Mouse (Mus musculus) limb, embryonic 13.5 days (tissue): ENCODE measurements around the gene Asgr1. TPM values are rescaled to one million over a fixed set of nuclear protein-coding genes. Genes with fewer than 3 reads are reported as not detected.

ENCODE experiments used
- ATAC-seq: fragments of 200-750 bp; cut with Nextera tagmentation; 2 replicates; pipeline ENCODE4 v1.8.0; 2017; ENCODE audit warnings: low read depth, moderate number of reproducible peaks, moderate TSS enrichment; ENCODE audit not compliant: low FRiP score
- H3K27ac ChIP-seq: fragments of 300-500 bp; sonication (generic); 2 replicates; pipeline ENCODE4 v1.5.1; 2015; ENCODE audit warnings: inconsistent platforms, mild to moderate bottlenecking, moderate library complexity
- H3K27me3 ChIP-seq: fragments of 300-500 bp; sonication (generic); 2 replicates; pipeline ENCODE4 v1.6.1; 2015; ENCODE audit warnings: mild to moderate bottlenecking, inconsistent platforms
- H3K36me3 ChIP-seq: fragments of 300-500 bp; sonication (generic); 2 replicates; pipeline ENCODE4 v1.6.1; 2015; ENCODE audit warnings: inconsistent platforms, mild to moderate bottlenecking, moderate library complexity
- H3K4me1 ChIP-seq: fragments of 300-500 bp; sonication (generic); 2 replicates; pipeline ENCODE4 v1.6.1; 2015; ENCODE audit warnings: inconsistent platforms
- H3K4me2 ChIP-seq: fragments of 300-500 bp; sonication (generic); replicated peaks from 2 replicates; pipeline ENCODE4 v1.6.1; 2015; ENCODE audit warnings: inconsistent platforms, mild to moderate bottlenecking, moderate library complexity
- H3K4me3 ChIP-seq: fragments of 300-500 bp; sonication (generic); 2 replicates; pipeline ENCODE4 v1.5.1; 2015; ENCODE audit warnings: moderate library complexity, mild to moderate bottlenecking, inconsistent platforms
- H3K9ac ChIP-seq: fragments of 300-500 bp; sonication (generic); 2 replicates; pipeline ENCODE4 v1.6.1; 2015; ENCODE audit warnings: mild to moderate bottlenecking, inconsistent platforms
- H3K9me3 ChIP-seq: fragments of 300-500 bp; sonication (generic); 2 replicates; pipeline ENCODE4 v1.6.1; 2016; ENCODE audit warnings: inconsistent platforms
- WGBS: fragments of 180-500 bp; shearing (Covaris S2); methylation state at CpG from one replicate; pipeline ENCODE4 v1.1.7; 2015; 5-methylcytosine and 5-hydroxymethylcytosine counted together
- polyA plus RNA-seq: library from polyadenylated mRNA; unstranded; fragments of >200 nt; fragmentation: Nextera tagmentation; extraction: Ambion mirVana; gene quantifications from 2 replicates; pipeline ENCODE4 v1.2.1, GENCODE M21; 2015

The Asgr1 gene
- polyA plus RNA-seq, 1 experiment from 2014 or later = 2.4 TPM

- H3K36me3 ChIP-seq = no peaks in the 10 kb centered on the region
- H3K4me1 ChIP-seq = peaks cover 19% of the 10 kb centered on the region
- no peak for ATAC-seq
- H3K4me3 ChIP-seq = no peak overlapping the region
- H3K27me3 ChIP-seq = 0 out of 2 replicates have a peak, but pooled peaks cover 3% of the 10 kb centered on the region
- no peak overlapping the region for H3K4me2 ChIP-seq
- 86% methylated on average over 6 of the region's 6 CpGs for WGBS
- no peak overlapping the region for H3K9ac ChIP-seq
- H3K27ac ChIP-seq = no peak overlapping the region
- H3K9me3 ChIP-seq = no peaks in the 10 kb centered on the region
These were observed 21.7 kb downstream of the Asgr1 start for GRCm38 (mm10) chr11:70075581-70075980.

- H3K36me3 ChIP-seq = no peaks in the 10 kb centered on the region
- H3K27me3 ChIP-seq = 0 out of 2 replicates have a peak, but pooled peaks cover 3% of the 10 kb centered on the region
- no peak for ATAC-seq
- WGBS = 61% methylated on average over 3 of the region's 3 CpGs
- no peak overlapping the region for H3K27ac ChIP-seq
- no peak overlapping the region for H3K4me2 ChIP-seq
- peaks cover 19% of the 10 kb centered on the region for H3K4me1 ChIP-seq
- H3K4me3 ChIP-seq = no peak overlapping the region
- H3K9ac ChIP-seq = no peak overlapping the region
- H3K9me3 ChIP-seq = no peaks in the 10 kb centered on the region
These were observed 23.6 kb downstream of the Asgr1 start for GRCm38 (mm10) chr11:70077441-70077840.

- H3K4me3 ChIP-seq = no peak overlapping the region
- no peaks in the 10 kb centered on the region for H3K9me3 ChIP-seq
- peaks cover 9% of the 10 kb centered on the region; the same call in 1 of the 2 replicates for H3K4me1 ChIP-seq
- no peaks in the 10 kb centered on the region for H3K36me3 ChIP-seq
- 60% methylated on average over 6 of the region's 6 CpGs for WGBS
- H3K9ac ChIP-seq = no peak overlapping the region
- 0 out of 2 replicates have a peak, but pooled peaks cover 3% of the 10 kb centered on the region for H3K27me3 ChIP-seq
- H3K27ac ChIP-seq = no peak overlapping the region
- no peak for ATAC-seq
- H3K4me2 ChIP-seq = no peak overlapping the region
These were observed 25.3 kb downstream of the Asgr1 start for GRCm38 (mm10) chr11:70079175-70079574.

DNA sequence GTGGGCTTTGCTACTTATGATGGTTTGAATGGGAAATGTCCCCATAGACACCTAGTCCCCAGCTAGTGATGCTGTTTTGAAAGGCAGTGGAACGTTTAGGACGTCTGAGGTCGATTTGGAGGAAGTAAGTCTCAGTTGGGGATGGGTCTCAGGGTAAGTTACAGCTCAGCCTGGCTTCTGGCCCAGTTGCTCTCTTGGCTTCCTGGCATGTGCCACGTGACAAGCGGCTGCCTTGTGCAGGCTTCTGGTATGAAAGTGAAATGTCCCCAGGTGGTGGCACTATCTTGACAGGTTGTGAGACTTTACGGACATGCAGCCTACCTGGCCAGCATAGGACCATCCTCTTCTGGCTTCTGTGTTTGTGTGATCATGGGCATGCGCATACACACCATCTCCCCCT is 26.0 kb downstream of the Asgr1 start:
- no peak for ATAC-seq
- H3K4me1 ChIP-seq = 0 out of 2 replicates have a peak, but pooled peaks cover 6% of the 10 kb centered on the region
- no peak overlapping the region for H3K27ac ChIP-seq
- no peak overlapping the region for H3K9ac ChIP-seq
- 0 out of 2 replicates have a peak, but pooled peaks cover 3% of the 10 kb centered on the region for H3K27me3 ChIP-seq
- H3K9me3 ChIP-seq = no peaks in the 10 kb centered on the region
- H3K36me3 ChIP-seq = no peaks in the 10 kb centered on the region
- no peak overlapping the region for H3K4me2 ChIP-seq
- WGBS = 67% methylated on average over 7 of the region's 7 CpGs
- H3K4me3 ChIP-seq = no peak overlapping the region

- Histone ChIP-seq H3K4me1 (0 out of 2 replicates have a peak, but pooled peaks cover 6% of the 10 kb centered on the region), H3K4me2 (no peak overlapping the region), H3K36me3 (no peaks in the 10 kb centered on the region), H3K9ac (no peak overlapping the region), H3K27ac (no peak overlapping the region), H3K9me3 (no peaks in the 10 kb centered on the region), H3K27me3 (0 out of 2 replicates have a peak, but pooled peaks cover 3% of the 10 kb centered on the region), H3K4me3 (no peak overlapping the region)
- 87% methylated on average over 15 of the region's 15 CpGs for WGBS
- ATAC-seq = no peak
These were observed 27.1 kb downstream of the Asgr1 start for GRCm38 (mm10) chr11:70080803-70081590.

DNA sequence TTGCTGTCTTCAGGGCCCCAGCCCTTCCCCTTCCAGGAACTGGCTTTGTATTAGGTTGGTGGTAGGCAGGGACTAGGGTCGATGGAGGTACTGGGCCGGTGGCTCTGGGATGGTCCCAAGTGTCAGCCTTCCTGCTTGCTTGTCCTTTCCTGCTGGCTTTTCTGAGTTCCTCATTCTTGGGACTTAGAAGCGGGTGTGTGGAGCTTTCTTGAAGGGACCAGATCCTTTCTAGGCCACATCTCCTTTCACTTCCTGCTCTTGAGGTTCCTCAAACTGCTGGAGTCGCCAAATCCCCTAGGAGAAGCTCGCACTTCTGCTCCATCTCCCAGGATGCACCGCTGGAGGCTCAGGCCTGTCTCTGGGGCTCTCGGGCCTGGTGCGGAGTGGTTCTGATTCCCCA is 30.7 kb downstream of the Asgr1 start:
- no peaks in the 10 kb centered on the region for H3K27me3 ChIP-seq
- no peaks in the 10 kb centered on the region for H3K36me3 ChIP-seq
- H3K9me3 ChIP-seq = no peaks in the 10 kb centered on the region
- H3K27ac ChIP-seq = no peak overlapping the region
- WGBS = 85% methylated on average over 8 of the region's 8 CpGs
- 0 out of 2 replicates have a peak, but pooled peaks cover 6% of the 10 kb centered on the region for H3K4me1 ChIP-seq
- ATAC-seq = no peak
- no peak overlapping the region for H3K4me3 ChIP-seq
- H3K9ac ChIP-seq = no peak overlapping the region
- H3K4me2 ChIP-seq = no peak overlapping the region

- Histone ChIP-seq H3K36me3 (no peaks in the 10 kb centered on the region), H3K4me2 (no peak within 1 kb of the TSS), H3K9me3 (no peaks in the 10 kb centered on the region), H3K4me1 (no peaks in the 10 kb centered on the region), H3K9ac (no peak within 1 kb of the TSS), H3K27me3 (no peaks in the 10 kb centered on the region), H3K27ac (no peak within 1 kb of the TSS), H3K4me3 (no peak within 1 kb of the TSS)
- ATAC-seq = no peak
- WGBS = 72% methylated on average over 12 of the region's 12 CpGs
These were observed 38.3 kb downstream of the Asgr1 start, which contains the start of gene Asgr2 for GRCm38 (mm10) chr11:70091986-70092783. Gene Asgr2 (plus strand): TSS chr11:70092644.

DNA sequence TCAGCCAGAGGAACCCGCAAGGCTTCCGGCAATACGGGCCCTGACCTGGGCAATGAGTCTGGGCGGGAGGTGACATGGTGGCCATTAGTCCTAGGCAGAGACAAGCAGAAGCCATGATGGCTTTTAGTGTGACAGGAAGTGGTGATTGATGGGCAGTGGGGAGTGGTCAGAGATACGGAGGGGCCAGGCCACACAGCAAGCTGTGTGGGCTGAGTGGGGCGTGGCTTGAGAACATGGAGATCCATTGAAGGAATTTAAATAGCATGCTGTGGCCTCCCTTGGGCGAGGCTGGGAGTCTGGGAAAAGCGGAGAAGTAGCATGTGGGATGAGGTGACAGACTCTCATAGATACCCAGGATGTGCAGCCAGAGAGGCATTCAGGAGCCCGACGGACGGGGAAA is 43.5 kb downstream of the Asgr1 start:
- no peak overlapping the region for H3K4me2 ChIP-seq
- H3K4me3 ChIP-seq = no peak overlapping the region
- no peak overlapping the region for H3K27ac ChIP-seq
- H3K4me1 ChIP-seq = no peaks in the 10 kb centered on the region
- 62% methylated on average over 11 of the region's 11 CpGs for WGBS
- H3K9me3 ChIP-seq = no peaks in the 10 kb centered on the region
- ATAC-seq = no peak
- no peak overlapping the region for H3K9ac ChIP-seq
- H3K27me3 ChIP-seq = no peaks in the 10 kb centered on the region
- no peaks in the 10 kb centered on the region for H3K36me3 ChIP-seq

DNA sequence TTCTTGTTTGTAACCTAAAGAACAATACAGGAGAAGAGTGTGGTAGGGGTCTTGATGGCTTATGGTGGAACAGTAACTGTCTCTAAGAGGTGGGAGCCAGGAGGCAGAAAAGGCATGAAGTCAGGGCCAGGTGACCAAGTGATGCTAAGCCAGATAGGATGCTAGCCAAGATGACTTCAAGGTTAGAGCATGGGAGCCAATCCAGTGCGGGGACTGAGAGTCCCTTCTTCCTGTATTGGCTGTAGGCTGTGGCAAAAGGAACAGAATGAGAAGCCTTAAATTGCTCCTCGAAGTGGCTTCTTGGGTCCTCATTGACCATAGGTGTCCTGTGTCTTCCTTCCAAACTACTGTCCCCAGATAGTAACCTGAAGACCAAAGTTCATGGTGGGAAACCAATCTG is 45.2 kb downstream of the Asgr1 start:
- ATAC-seq = no peak
- Histone ChIP-seq H3K4me3 (no peak overlapping the region), H3K9ac (no peak overlapping the region), H3K27ac (no peak overlapping the region), H3K9me3 (no peaks in the 10 kb centered on the region), H3K36me3 (no peaks in the 10 kb centered on the region), H3K27me3 (no peaks in the 10 kb centered on the region), H3K4me1 (no peaks in the 10 kb centered on the region), H3K4me2 (no peak overlapping the region)
- WGBS = 86% methylated on average over 2 of the region's 2 CpGs

GRCm38 (mm10) chr11:70099809-70100208 is 45.9 kb downstream of the Asgr1 start:
- no peak overlapping the region for H3K4me3 ChIP-seq
- H3K9me3 ChIP-seq = no peaks in the 10 kb centered on the region
- H3K36me3 ChIP-seq = no peaks in the 10 kb centered on the region
- H3K27ac ChIP-seq = no peak overlapping the region
- H3K27me3 ChIP-seq = no peaks in the 10 kb centered on the region
- H3K4me1 ChIP-seq = no peaks in the 10 kb centered on the region
- H3K4me2 ChIP-seq = no peak overlapping the region
- no peak for ATAC-seq
- no peak overlapping the region for H3K9ac ChIP-seq
- 75% methylated on average over 2 of the region's 2 CpGs for WGBS

DNA sequence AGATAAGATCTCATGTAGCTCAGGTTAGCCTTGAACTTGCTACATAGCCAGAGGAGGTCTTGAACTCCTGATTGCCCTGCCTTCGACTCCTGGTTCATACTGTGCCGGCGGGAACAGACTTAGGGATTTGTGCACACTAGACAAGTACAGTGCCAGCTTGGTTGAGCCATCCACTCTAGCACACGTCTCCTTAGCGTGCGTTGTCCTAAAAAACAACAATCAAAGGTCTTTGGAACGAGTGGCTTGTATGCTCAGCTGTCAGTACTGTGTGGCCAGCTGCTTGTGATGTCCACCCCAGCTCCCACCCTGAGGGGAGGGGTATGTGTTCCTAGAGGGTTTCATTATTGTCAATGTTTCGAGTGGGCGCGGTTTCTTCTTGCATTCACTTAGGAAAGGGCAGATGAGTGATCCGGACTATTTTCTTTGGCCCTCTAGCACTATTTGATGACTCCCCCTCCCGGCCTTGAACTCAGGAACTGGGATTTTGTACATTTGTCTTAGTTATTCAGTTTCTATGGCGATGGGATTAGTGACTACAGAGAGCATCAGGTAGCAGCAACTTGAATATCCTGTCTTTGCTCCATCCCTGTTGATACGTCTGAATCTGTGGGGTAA is 49.9 kb downstream of the Asgr1 start:
- Histone ChIP-seq H3K4me2 (no peak overlapping the region), H3K9me3 (no peaks in the 10 kb centered on the region), H3K27me3 (no peaks in the 10 kb centered on the region), H3K27ac (no peak overlapping the region), H3K4me1 (no peaks in the 10 kb centered on the region), H3K36me3 (no peaks in the 10 kb centered on the region), H3K4me3 (no peak overlapping the region), H3K9ac (no peak overlapping the region)
- WGBS = 86% methylated on average over 14 of the region's 14 CpGs
- no peak for ATAC-seq

GRCm38 (mm10) chr11:70107085-70107484 is 53.2 kb downstream of the Asgr1 start:
- 47% methylated on average over 8 of the region's 8 CpGs for WGBS
- no peak for ATAC-seq

More at GRCm38 (mm10) chr11:70107085-70107484, 53.2 kb downstream of the Asgr1 start:
- H3K27me3 ChIP-seq = no peaks in the 10 kb centered on the region
- H3K4me1 ChIP-seq = no peaks in the 10 kb centered on the region
- H3K9ac ChIP-seq = no peak overlapping the region
- no peaks in the 10 kb centered on the region for H3K9me3 ChIP-seq
- H3K4me2 ChIP-seq = no peak overlapping the region
- H3K36me3 ChIP-seq = no peaks in the 10 kb centered on the region
- H3K4me3 ChIP-seq = no peak overlapping the region
- no peak overlapping the region for H3K27ac ChIP-seq
